Mouse (Mus musculus): ENCODE data around the gene Tpbpb. TPM values are rescaled to one million over a fixed set of nuclear protein-coding genes. Genes with fewer than 3 reads are reported as not detected.
"Not testable (repeated sequence)": the region's sequence is repeated elsewhere in the genome, so short reads cannot be mapped to it uniquely, and the experiment has no call there.

The Tpbpb gene
- polyA plus RNA-seq (2012; rRNA removed) = not detected in 2 replicates

DNA sequence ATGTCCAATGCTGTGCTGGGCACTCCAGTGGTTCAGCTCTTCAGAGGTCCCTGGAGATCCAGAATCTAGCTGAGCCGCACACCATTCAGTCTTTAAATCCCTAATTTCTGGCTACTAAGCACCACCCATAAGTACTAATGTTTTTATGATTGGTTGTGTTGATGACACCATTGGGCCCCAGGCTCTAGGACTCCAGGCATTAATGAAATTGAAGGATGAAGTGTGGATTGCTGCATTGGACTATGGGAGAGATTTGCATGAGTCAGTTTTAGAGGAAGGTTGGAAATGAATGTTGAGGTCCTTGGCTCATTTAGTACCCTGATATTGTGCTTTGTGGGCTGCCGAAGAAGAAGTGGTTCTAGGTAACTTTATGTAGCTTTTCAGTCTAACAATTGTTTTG lies at the start of gene Tpbpb:
TSS of gene Tpbpb (minus strand) at position 101 of the 400 bp plus-strand sequence.
- 81% methylated on average over 2 of the region's 2 CpGs for WGBS
- not testable (repeated sequence) for DNase-seq (ENCODE audit: low read depth, low spot score)

DNA sequence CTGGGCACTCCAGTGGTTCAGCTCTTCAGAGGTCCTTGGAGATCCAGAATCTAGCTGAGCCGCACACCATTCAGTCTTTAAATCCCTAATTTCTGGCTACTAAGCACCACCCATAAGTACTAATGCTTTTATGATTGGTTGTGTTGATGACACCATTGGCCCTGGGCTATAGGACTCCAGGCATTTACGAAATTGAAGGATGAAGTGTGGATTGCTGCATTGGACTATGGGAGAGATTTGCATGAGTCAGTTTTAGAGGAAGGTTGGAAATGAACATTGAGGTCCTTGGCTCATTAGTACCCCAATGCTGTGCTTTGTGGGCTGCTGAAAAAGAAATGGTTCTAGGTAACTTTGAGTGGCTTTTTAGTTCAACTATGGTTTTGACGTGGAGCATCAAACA lies 37.2 kb upstream of the Tpbpb start, which contains the start of gene Tpbpa:
TSS of gene Tpbpa (minus strand) at position 101 of the 400 bp plus-strand sequence.
- not testable (repeated sequence) for DNase-seq (ENCODE audit: low read depth, low spot score)
- 72% methylated on average over 3 of the region's 3 CpGs for WGBS

DNA sequence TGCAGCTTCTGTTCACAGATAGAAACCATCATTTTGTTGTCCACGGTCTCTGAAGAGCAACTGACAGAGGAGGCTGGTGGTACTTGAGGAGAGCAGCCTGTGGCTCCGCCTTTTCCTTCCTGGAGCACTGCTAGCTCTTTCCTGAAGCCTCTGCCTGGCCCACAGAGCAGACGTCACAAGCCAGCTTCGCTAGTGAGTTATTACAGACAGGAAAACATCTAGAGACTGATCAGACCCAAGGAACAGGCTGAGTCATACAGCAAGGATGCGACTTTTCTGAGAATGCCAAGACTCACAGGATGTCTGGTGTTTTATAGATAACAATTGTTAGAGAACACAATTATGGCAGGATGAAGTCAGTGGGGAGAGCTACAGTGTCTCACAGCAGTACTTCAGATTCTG lies 31.8 kb upstream of the Tpbpb start, which contains the start of the genes Gm49391 and Ctla2a:
TSS of gene Gm49391 (minus strand) at position 72 of the 402 bp plus-strand sequence.
TSS of gene Ctla2a (minus strand) at position 126 of the 402 bp plus-strand sequence.
- DNase-seq (ENCODE audit: low read depth, low spot score) = no peak
- 44% methylated on average over 5 of the region's 5 CpGs for WGBS

DNA sequence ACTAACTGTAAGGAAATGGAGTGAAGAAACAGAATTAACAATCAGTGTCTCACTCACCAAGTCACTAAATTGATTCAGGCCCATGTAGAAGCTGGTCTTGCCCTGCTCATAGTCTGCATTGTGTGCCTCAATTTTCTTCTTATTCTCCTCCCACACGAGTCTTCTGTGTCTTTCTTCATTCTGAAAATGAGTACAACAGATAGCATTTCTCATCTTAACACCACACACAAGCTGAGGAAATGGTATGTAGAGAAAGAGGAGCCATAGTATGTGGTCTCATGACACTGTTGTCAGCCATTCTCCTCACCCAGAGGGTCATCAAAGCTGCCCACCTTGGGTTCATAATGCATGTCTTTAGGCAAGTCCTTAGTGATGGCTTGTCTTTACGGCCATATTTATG lies 30.8 kb upstream of the Tpbpb start, which contains the start of gene Gm49393:
TSS of gene Gm49393 (minus strand) at position 101 of the 400 bp plus-strand sequence.
- 54% methylated on average over 2 of the region's 2 CpGs for WGBS
- DNase-seq (ENCODE audit: low read depth, low spot score) = not testable (repeated sequence)

DNA sequence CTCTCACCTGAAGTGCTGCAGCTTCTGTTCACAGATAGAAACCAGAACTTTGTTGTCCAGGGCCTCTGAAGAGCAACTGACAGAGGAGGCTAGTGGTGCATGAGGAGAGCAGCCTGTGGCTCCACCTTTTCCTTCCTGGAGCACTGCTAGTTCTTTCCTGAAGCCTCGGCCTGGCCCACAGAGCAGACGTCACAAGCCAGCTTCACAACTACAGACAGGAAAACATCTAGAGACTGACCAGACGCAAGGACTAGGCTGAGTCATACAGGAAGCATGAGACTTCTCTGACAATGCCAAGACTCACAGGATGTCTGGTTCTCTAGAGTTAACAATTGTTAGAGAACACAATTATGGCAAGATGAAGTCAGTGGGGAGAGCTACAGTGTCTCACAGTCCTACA lies 7.4 kb downstream of the Tpbpb start, which contains the start of gene Ctla2b:
TSS of gene Ctla2b (minus strand) at position 120 of the 400 bp plus-strand sequence.
- 63% methylated on average over 3 of the region's 3 CpGs for WGBS
- no peak for DNase-seq (ENCODE audit: low read depth, low spot score)

DNA sequence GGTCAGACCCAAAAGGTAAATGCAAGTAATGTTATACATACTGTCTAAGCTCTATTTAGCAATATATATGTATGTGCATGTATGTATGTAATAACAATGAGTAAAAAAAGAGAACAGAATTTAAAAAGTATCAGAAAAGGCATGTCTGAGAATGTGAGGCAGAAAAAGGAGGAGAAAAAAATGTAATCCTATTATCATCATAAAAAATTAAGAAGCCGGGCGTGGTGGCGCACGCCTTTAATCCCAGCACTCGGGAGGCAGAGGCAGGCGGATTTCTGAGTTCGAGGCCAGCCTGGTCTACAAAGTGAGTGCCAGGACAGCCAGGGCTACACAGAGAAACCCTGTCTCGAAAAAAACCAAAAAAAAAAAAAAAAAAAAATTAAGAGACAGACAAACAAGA lies 7.9 kb downstream of the Tpbpb start, which contains the start of gene Gm49392:
TSS of gene Gm49392 (minus strand) at position 101 of the 400 bp plus-strand sequence.
- 82% methylated on average over 8 of the region's 8 CpGs for WGBS
- DNase-seq (ENCODE audit: low read depth, low spot score) = not testable (repeated sequence)

DNA sequence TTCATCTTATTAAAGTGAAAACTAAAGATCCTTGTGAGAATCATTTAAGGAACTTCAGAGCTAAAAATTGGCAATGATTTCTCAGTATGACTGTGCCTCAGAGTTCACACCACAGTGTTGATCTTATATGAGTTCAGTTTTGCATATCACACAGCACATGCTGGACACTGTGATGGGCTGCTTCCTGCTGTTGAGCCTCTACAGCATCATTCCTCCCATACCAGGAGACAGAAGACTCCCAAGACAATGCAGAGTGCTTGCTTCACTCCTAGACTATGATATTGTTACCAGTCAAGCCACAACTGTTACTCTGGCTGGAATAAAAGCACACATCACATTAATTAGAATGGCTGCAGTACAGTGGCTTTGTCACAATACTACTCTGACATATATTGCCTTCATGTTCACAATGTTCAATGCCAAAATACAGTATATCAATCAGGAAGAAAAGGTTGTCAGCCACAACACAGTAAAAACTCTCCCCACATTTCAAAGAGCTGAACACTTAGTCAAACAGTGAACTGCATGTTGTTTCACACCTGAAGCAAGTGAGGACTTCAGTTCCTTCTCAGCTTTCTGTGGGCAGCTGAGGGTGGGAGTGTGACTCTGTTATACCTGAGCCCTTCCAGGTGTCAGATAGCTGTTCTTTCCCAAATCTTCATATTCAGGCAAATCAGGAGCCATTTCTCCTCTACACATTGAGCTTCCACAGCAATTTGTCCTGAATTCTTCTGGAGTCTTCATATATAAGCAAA lies 9.1 kb downstream of the Tpbpb start:
- DNase-seq (ENCODE audit: low read depth, low spot score) = no peak

DNA sequence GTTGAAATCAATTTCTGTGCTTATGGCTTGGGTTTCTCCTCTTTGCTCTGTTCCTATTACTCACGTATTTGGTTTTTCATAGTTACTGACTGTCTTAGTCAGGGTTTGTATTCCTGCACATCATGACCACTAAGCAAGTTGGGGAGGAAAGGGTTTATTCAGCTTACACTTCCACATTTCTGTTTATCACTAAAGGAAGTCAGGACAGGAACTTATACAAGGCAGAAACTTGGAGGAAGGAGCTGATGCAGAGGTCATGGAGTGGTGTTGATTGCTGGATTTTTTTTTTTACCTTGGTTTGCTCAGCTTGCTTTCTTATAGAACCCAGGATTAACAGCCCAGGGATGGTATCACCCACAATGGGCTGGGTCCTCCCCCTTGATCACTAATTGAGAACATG lies 12.4 kb downstream of the Tpbpb start:
- DNase-seq (ENCODE audit: low read depth, low spot score) = no peak
- 79% methylated on average over 1 of the region's 1 CpGs for WGBS

DNA sequence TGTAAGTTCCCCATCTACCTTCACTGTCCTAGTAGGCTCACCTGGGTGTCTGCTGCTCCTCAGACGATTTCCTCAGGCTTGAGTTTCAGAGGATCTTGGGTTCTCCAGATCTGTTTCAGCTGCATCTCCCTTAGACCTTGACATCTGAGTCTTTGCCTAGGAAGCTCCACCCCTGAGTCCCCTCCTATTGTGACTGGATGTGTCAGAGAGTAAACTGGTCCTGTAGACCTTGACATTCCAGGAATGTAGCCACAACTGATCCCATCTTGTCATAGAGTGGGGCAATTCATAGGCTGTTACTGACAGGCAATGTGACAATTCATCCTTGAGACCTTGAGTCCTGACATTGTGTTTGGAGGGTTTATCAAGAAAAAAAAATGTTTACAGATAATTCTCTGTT lies 40.4 kb downstream of the Tpbpb start, which contains the start of gene 4930486L24Rik:
TSS of gene 4930486L24Rik (minus strand) at position 195 of the 400 bp plus-strand sequence.
- no peak for DNase-seq (ENCODE audit: low read depth, low spot score)
- WGBS = 69% methylated on average over 1 of the region's 1 CpGs

Other genes with a start within 250 kb of the Tpbpb start
- gene BC051665, start 118.5 kb downstream of the Tpbpb start, polyA plus RNA-seq (2012; rRNA removed) = not detected in 2 replicates
- gene Ctsll3, start 102.0 kb downstream of the Tpbpb start, polyA plus RNA-seq (2012; rRNA removed) = not detected in 2 replicates
- not detected in 2 replicates for gene 4930486L24Rik, start 40.4 kb downstream of the Tpbpb start, polyA plus RNA-seq (2012; rRNA removed)
- 0.14 and 0.15 TPM in 2 replicates for gene Gm49392, start 8.0 kb downstream of the Tpbpb start, polyA plus RNA-seq (2012; rRNA removed)
- 0.66 and 0.83 TPM in 2 replicates for gene Ctla2b, start 7.4 kb downstream of the Tpbpb start, polyA plus RNA-seq (2012; rRNA removed)
- not detected in 2 replicates for gene Gm49393, start 30.7 kb upstream of the Tpbpb start, polyA plus RNA-seq (2012; rRNA removed)
- 0.41 TPM in 1 of 2 replicates, not detected in the other for gene Gm49391, start 31.7 kb upstream of the Tpbpb start, polyA plus RNA-seq (2012; rRNA removed)
- gene Ctla2a, start 31.7 kb upstream of the Tpbpb start, polyA plus RNA-seq (2012; rRNA removed) = 2.5 and 2.8 TPM in 2 replicates
- gene Tpbpa, start 37.1 kb upstream of the Tpbpb start, polyA plus RNA-seq (2012; rRNA removed) = not detected in 2 replicates
- not detected in 2 replicates for gene Ctsj, start 101.1 kb upstream of the Tpbpb start, polyA plus RNA-seq (2012; rRNA removed)
- not detected in 2 replicates for gene Ctsq, start 135.8 kb upstream of the Tpbpb start, polyA plus RNA-seq (2012; rRNA removed)

Data from large intestine, adult 2 months (tissue).